Mouse (Mus musculus) intestine, postnatal 0 days (tissue): ENCODE results near the gene Hap1. TPM values are rescaled to one million over a fixed set of nuclear protein-coding genes. Genes with fewer than 3 reads are reported as not detected.

Source experiments
- ATAC-seq: fragments of 200-750 bp; cut with Nextera tagmentation; 2 replicates; pipeline ENCODE4 v1.8.0; 2017; ENCODE audit warnings: mild to moderate bottlenecking, moderate TSS enrichment, moderate library complexity
- H3K27ac ChIP-seq: fragments of 300-500 bp; sonication (generic); 2 replicates; pipeline ENCODE4 v1.5.1; 2014; ENCODE audit warnings: mild to moderate bottlenecking, low read depth, low read length, moderate library complexity
- H3K27me3 ChIP-seq: fragments of 300-500 bp; sonication (generic); replicated peaks from 2 replicates; pipeline ENCODE4 v1.6.1; 2014; ENCODE audit warnings: low read length, mixed read lengths; ENCODE audit not compliant: control insufficient read depth, insufficient read depth
- H3K36me3 ChIP-seq: fragments of 300-500 bp; sonication (generic); 2 replicates; pipeline ENCODE4 v1.6.1; 2014; ENCODE audit warnings: mild to moderate bottlenecking, moderate library complexity; ENCODE audit not compliant: control insufficient read depth, insufficient read depth
- H3K4me1 ChIP-seq: fragments of 300-500 bp; sonication (generic); replicated peaks from 2 replicates; pipeline ENCODE4 v1.6.1; 2014; ENCODE audit warnings: antibody characterized with exemption, low read length, mixed read lengths; ENCODE audit not compliant: control insufficient read depth, insufficient read depth
- H3K4me2 ChIP-seq: fragments of 300-500 bp; sonication (generic); replicated peaks from 2 replicates; pipeline ENCODE4 v1.6.1; 2014; ENCODE audit warnings: low read depth, mild to moderate bottlenecking, moderate library complexity
- H3K4me3 ChIP-seq: fragments of 300-500 bp; sonication (generic); 2 replicates; pipeline ENCODE4 v1.5.1; 2014; ENCODE audit warnings: low read depth, low read length
- H3K9ac ChIP-seq: fragments of 300-500 bp; sonication (generic); 2 replicates; pipeline ENCODE4 v1.6.1; 2014; ENCODE audit warnings: mild to moderate bottlenecking, low read depth, low read length
- H3K9me3 ChIP-seq: fragments of 300-500 bp; sonication (generic); 2 replicates; pipeline ENCODE4 v1.6.1; 2016; ENCODE audit warnings: mixed run types; ENCODE audit not compliant: control insufficient read depth
- CTCF ChIP-seq: sonication (generic); IDR thresholded peaks from 2 replicates; pipeline ENCODE4 v1.5.1; 2016; ENCODE audit warnings: low read depth, mild to moderate bottlenecking, control low read depth, antibody characterized with exemption, moderate library complexity
- WGBS: fragments of 180-500 bp; shearing (Covaris S2); extraction: QIAGEN DNeasy Blood & Tissue Kit; methylation state at CpG from one replicate; pipeline ENCODE4 v1.1.7; 2014; 5-methylcytosine and 5-hydroxymethylcytosine counted together
- polyA plus RNA-seq: library from polyadenylated mRNA; unstranded; fragments of >200 nt; fragmentation: Nextera tagmentation; extraction: Ambion mirVana; gene quantifications from 2 replicates; pipeline ENCODE4 v1.2.1, GENCODE M21; 2015

Hap1 gene
- polyA plus RNA-seq, 1 experiment from 2014 or later: 10.0 TPM

DNA sequence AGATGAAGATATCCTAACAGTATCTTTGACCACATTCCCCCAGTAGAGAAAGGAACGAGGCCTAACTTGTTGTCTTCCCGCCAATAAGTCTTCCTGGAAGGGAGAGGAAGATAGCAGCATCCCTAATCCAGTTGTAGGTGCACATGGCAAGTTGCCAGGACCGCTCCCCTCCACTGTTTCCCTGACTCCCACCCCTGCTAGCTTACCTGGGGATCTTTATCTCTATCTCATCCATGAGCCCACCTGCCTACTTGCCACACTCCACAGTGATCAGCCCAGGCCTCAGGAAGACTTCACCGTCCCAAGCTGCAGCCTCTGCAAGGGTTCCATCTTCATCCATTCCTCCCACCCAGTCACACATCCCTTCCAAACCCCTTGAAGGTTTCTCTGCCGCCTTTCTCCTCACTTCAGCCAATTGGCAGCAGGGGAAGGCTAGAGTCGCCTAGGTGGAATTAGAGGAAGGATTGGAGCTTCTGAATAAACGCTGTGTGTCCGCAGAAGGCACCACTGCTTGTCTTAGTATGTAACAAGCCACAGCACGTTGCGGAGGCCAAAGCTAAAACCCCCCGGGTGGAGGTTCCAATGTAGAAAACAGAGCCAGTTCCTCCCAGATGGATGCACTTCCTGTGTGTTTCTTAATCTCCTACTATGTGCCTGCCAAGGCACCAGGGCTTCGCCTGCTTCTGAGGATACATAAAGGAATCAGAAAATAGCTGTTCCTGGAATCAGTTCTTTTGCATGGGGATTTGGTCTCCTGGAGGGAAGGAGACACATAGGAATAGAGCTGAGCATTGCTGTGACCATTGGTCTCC lies 44.0 kb upstream of the Hap1 start:
- Histone ChIP-seq H3K9me3 (no peaks in the 10 kb centered on the region), H3K27me3 (no peaks in the 10 kb centered on the region), H3K4me1 (peaks cover 28% of the 10 kb centered on the region), H3K9ac (no peak overlapping the region), H3K4me3 (no peak overlapping the region), H3K27ac (peak overlapping the region; percentile 42; the same call in 1 of the 2 replicates), H3K36me3 (no peaks in the 10 kb centered on the region), H3K4me2 (no peak overlapping the region)
- ATAC-seq: no peak
- 74% methylated on average over 12 of the region's 12 CpGs for WGBS
- no peak for TF ChIP-seq CTCF

DNA sequence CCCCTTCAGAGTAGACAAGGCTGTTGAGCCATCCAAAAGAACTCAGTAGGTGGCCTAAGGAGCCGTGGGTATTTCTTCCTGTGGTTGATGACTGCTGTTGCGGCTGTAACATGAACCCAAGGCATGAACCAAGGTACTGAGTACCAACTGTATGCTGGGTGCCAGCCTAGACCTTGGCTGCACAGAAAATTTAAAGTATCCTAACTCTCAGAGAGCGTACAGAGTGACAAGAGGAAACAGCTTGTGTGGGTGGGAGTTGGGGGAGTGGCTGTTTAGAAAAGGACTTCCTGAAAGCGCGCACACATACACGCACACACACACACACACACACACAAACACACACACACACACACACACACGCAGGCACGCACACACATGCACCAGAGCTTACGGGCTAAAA lies 43.4 kb upstream of the Hap1 start:
- Histone ChIP-seq H3K4me1 (peaks cover 28% of the 10 kb centered on the region), H3K4me2 (no peak overlapping the region), H3K9ac (no peak overlapping the region), H3K27ac (no peak overlapping the region), H3K4me3 (no peak overlapping the region), H3K36me3 (no peaks in the 10 kb centered on the region), H3K27me3 (no peaks in the 10 kb centered on the region), H3K9me3 (no peaks in the 10 kb centered on the region)
- 72% methylated on average over 9 of the region's 9 CpGs for WGBS
- TF ChIP-seq CTCF: no peak
- no peak for ATAC-seq

DNA sequence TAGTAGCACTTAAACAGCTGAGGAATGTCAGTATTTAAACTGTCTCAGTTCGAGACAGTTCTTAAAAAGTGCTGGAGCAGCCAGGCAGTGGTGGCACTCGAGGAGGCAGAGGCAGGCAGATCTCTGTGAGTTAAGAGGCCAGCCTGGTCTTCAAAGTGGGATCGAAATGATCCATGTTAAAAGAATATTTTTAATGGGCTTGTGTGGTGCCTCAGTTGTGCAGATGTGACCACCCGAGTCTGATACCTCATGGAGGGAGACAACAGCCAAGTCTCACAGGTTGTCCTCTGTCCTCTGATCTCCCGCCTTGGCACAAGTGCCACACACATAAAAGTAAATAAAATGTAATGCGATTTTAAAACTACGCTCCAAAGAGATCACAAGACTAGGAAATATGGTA lies 42.6 kb upstream of the Hap1 start:
- no peak for ATAC-seq
- no peak for TF ChIP-seq CTCF
- Histone ChIP-seq H3K9me3 (no peaks in the 10 kb centered on the region), H3K4me3 (no peak overlapping the region), H3K9ac (no peak overlapping the region), H3K4me1 (peaks cover 31% of the 10 kb centered on the region), H3K36me3 (no peaks in the 10 kb centered on the region), H3K27ac (peak overlapping the region; percentile 58; the same call in 1 of the 2 replicates), H3K4me2 (peak overlapping the region; percentile 84), H3K27me3 (no peaks in the 10 kb centered on the region)
- WGBS: 87% methylated on average over 7 of the region's 7 CpGs

DNA sequence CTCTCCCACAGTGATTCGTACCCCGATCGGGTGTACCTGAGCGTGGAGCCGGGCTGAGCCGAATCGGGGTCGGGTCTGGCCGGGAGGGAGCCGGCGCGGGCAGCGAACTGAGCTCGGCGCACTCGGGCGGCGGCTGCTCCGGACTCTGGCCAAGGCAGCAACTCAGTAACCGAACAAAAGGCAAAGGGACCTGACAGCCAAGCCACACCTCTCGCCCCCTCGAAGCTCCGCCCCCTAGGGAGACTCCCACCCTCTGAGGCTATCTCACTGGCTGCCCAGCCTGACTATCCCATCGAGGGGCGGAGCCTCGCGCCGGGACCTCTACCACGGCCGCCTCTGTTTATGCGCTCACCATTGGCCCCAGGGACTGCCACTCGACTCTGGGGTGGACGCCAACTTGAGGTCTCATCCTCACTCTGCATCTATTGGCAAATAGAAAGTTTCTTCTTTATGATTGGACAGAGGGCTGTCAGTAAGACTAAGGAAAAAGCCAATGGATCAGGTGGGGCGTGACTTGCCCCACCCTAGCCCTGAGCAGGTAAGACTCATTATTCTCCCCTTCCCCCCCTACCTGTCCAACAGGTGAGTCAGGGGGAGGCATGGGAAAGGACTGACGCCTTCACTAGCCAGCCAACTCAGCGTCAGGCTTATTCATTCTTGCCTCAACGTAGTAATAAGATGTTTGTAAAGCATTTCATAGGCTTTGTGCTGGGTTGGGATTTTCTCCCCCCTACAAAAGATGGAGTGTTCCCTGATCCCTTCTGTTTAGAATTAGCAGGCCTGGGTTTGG lies 41.9 kb upstream of the Hap1 start, which contains the start of gene Jup:
Gene Jup, minus strand, starts transcription at position 164 of the 790 bp plus-strand sequence.
- H3K9ac ChIP-seq: peak within 1 kb of the TSS; percentile 90
- H3K27me3 ChIP-seq: no peaks in the 10 kb centered on the region
- peak; percentile 94 for ATAC-seq
- no peaks in the 10 kb centered on the region for H3K9me3 ChIP-seq
- WGBS: under 1% methylated on average over 37 of the region's 37 CpGs
- H3K27ac ChIP-seq: peak within 1 kb of the TSS; percentile 99
- peak within 1 kb of the TSS; percentile 84 for H3K4me2 ChIP-seq
- peaks cover 33% of the 10 kb centered on the region for H3K4me1 ChIP-seq
- no peaks in the 10 kb centered on the region for H3K36me3 ChIP-seq
- TF ChIP-seq CTCF: no peak
- peak within 1 kb of the TSS; percentile 83 for H3K4me3 ChIP-seq

DNA sequence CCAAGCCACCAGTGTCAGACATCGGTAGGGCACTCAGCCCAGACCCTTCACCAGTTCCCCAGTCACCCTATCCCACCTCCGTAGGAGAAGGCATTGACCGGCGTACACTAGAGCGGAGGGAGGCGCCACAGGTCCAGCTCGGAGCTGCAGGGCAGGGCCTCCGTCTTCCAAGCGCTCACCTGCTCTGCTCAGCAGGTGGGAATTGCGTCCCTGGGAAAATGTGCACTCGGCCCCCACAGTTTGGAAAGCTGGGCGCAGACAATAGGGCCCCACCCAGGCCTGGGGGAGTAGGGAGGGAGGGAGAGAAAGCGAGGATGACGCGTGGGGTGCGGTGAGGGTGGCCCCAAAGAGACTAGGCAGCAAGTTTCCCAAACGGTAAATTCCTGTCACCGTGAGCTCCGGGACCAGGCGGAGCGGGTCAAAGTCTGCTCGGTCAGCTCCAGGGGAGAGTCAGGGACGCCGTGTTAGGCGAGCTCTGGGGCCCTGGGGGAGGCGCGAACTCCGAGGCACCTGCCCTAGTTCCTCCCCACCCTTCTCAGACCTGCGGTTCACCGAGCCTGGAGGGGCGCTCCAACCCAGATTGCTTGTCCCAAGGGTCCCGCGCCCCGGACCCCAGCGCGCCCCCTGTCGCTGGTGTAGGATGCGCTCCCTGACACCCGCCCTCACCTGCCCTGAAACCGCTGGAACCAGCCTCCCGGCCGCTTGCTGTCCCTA lies 41.1 kb upstream of the Hap1 start:
- Histone ChIP-seq H3K4me1 (peaks cover 28% of the 10 kb centered on the region), H3K9ac (peak overlapping the region; percentile 90), H3K9me3 (no peaks in the 10 kb centered on the region), H3K4me2 (peak overlapping the region; percentile 84), H3K27ac (peak overlapping the region; percentile 99), H3K36me3 (no peaks in the 10 kb centered on the region), H3K4me3 (peak overlapping the region; percentile 83), H3K27me3 (no peaks in the 10 kb centered on the region)
- peak; percentile 70 for TF ChIP-seq CTCF
- ATAC-seq: peak; percentile 76
- WGBS: under 1% methylated on average over 42 of the region's 42 CpGs
